Mouse (Mus musculus) midbrain, embryonic 12.5 days (tissue): ENCODE measurements around the gene Pard3b. TPM values are rescaled to one million over a fixed set of nuclear protein-coding genes. Genes with fewer than 3 reads are reported as not detected.

Experiments used
- ATAC-seq: fragments of 200-750 bp; cut with Nextera tagmentation; 2 replicates; pipeline ENCODE4 v1.8.0; 2017; ENCODE audit warnings: low read depth, moderate TSS enrichment, moderate library complexity; ENCODE audit not compliant: low FRiP score
- H3K27ac ChIP-seq: fragments of 300-500 bp; sonication (generic); replicated peaks from 2 replicates; pipeline ENCODE4 v1.5.1; 2016; ENCODE audit warnings: mild to moderate bottlenecking
- H3K27me3 ChIP-seq: fragments of 300-500 bp; sonication (generic); 2 replicates; pipeline ENCODE4 v1.6.1; 2016; ENCODE audit warnings: mild to moderate bottlenecking
- H3K36me3 ChIP-seq: fragments of 300-500 bp; sonication (generic); 2 replicates; pipeline ENCODE4 v1.6.1; 2016
- H3K4me1 ChIP-seq: fragments of 300-500 bp; sonication (generic); 2 replicates; pipeline ENCODE4 v1.6.1; 2016
- H3K4me2 ChIP-seq: fragments of 300-500 bp; sonication (generic); replicated peaks from 2 replicates; pipeline ENCODE4 v1.6.1; 2016; ENCODE audit warnings: mild to moderate bottlenecking, moderate library complexity
- H3K4me3 ChIP-seq: fragments of 300-500 bp; sonication (generic); 2 replicates; pipeline ENCODE4 v1.5.1; 2016; ENCODE audit warnings: mild to moderate bottlenecking
- H3K9ac ChIP-seq: fragments of 300-500 bp; sonication (generic); replicated peaks from 2 replicates; pipeline ENCODE4 v1.6.1; 2016; ENCODE audit warnings: mild to moderate bottlenecking, moderate library complexity
- H3K9me3 ChIP-seq: fragments of 300-500 bp; sonication (generic); 2 replicates; pipeline ENCODE4 v1.6.1; 2016; ENCODE audit warnings: mild to moderate bottlenecking
- WGBS: fragments of 180-500 bp; shearing (Covaris S2); methylation state at CpG from one replicate; pipeline ENCODE4 v1.1.7; 2016; 5-methylcytosine and 5-hydroxymethylcytosine counted together
- polyA plus RNA-seq: library from polyadenylated mRNA; unstranded; fragments of >200 nt; fragmentation: Nextera tagmentation; extraction: Ambion mirVana; gene quantifications from 2 replicates; pipeline ENCODE4 v1.2.1, GENCODE M21; 2016

The Pard3b gene
- polyA plus RNA-seq, 1 experiment from 2014 or later: 18.5 TPM

DNA sequence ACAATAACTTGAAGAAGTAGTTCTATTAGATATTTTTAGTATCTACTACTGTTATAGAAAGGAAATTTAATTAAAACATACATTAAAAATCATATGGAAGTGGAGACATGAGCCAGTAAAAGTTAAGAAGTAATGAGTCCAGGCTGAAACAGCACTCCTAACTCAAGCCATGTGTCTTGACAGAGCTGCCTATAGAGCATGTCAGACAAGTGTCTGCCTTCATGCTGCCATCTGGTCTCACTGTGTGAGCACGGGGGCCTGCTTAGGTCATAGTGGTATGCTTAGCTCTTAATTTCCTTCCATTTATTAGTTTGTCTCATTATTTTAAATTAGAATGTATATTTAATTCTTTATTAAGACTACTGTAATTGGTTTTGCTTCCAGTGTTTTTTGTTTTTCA is 517.3 kb downstream of the Pard3b start:
- no peak overlapping the region for H3K27ac ChIP-seq
- no peaks in the 10 kb centered on the region for H3K4me1 ChIP-seq
- no peak for ATAC-seq
- 79% methylated on average over 1 of the region's 1 CpGs for WGBS
- H3K4me2 ChIP-seq: no peak overlapping the region
- no peaks in the 10 kb centered on the region for H3K36me3 ChIP-seq
- H3K27me3 ChIP-seq: no peaks in the 10 kb centered on the region
- no peak overlapping the region for H3K4me3 ChIP-seq
- no peak overlapping the region for H3K9ac ChIP-seq
- no peaks in the 10 kb centered on the region for H3K9me3 ChIP-seq

- WGBS: 92% methylated on average over 2 of the region's 2 CpGs
- H3K27ac ChIP-seq: no peak overlapping the region
- no peaks in the 10 kb centered on the region for H3K27me3 ChIP-seq
- no peak overlapping the region for H3K9ac ChIP-seq
- no peak for ATAC-seq
- H3K4me2 ChIP-seq: no peak overlapping the region
- no peaks in the 10 kb centered on the region for H3K4me1 ChIP-seq
- no peak overlapping the region for H3K4me3 ChIP-seq
- no peaks in the 10 kb centered on the region for H3K9me3 ChIP-seq
- H3K36me3 ChIP-seq: no peaks in the 10 kb centered on the region
These were observed 521.0 kb downstream of the Pard3b start for GRCm38 (mm10) chr1:62159592-62159991.

DNA sequence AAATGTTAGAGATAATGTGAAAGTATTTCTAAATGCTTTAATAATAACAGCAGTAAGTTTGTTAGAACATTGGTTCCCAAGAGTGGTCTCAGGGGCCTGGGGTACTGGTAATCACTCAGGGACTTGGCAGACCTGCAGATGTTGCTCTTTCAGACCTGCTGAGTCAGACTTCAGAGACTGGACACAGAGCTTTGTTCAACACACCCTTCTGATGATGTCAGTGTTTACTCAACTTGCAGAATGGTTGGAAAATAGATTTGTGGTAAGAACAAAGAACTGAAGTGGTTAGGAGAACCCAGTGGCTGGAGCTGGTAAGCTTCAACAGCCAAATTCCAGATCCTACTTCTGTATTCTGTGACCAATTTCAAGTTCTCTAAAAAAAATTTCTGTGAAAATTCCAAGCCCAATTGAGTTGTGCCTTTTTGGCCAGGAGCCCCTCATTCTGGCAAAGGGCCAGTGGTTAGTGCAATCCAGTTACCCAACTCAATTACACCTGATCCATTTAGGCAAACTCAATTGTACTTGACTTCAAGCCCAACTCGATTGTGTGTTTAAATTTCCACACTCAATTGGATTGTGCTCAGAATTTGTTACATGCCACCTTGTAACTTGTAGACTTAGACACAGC is 536.5 kb downstream of the Pard3b start:
- Histone ChIP-seq H3K9me3 (no peaks in the 10 kb centered on the region), H3K4me1 (peaks cover 5% of the 10 kb centered on the region; the same call in 1 of the 2 replicates), H3K9ac (no peak overlapping the region), H3K36me3 (no peaks in the 10 kb centered on the region), H3K4me3 (no peak overlapping the region), H3K27ac (no peak overlapping the region), H3K4me2 (no peak overlapping the region), H3K27me3 (no peaks in the 10 kb centered on the region)
- 74% methylated on average over 1 of the region's 1 CpGs for WGBS
- ATAC-seq: no peak

GRCm38 (mm10) chr1:62181638-62182037 is 543.0 kb downstream of the Pard3b start:
- Histone ChIP-seq H3K4me2 (peak overlapping the region; percentile 9; the same call in 1 of the 2 replicates), H3K4me1 (peaks cover 15% of the 10 kb centered on the region), H3K36me3 (no peaks in the 10 kb centered on the region), H3K27me3 (no peaks in the 10 kb centered on the region), H3K9ac (no peak overlapping the region), H3K27ac (peak overlapping the region; percentile 65), H3K9me3 (no peaks in the 10 kb centered on the region), H3K4me3 (no peak overlapping the region)
- no peak for ATAC-seq
- 1% methylated on average over 5 of the region's 5 CpGs for WGBS

GRCm38 (mm10) chr1:62182634-62183033 is 544.0 kb downstream of the Pard3b start:
- Histone ChIP-seq H3K4me3 (no peak overlapping the region), H3K9me3 (no peaks in the 10 kb centered on the region), H3K9ac (no peak overlapping the region), H3K4me1 (peaks cover 11% of the 10 kb centered on the region), H3K27me3 (no peaks in the 10 kb centered on the region), H3K36me3 (no peaks in the 10 kb centered on the region), H3K27ac (no peak overlapping the region), H3K4me2 (no peak overlapping the region)
- ATAC-seq: no peak
- 83% methylated on average over 3 of the region's 3 CpGs for WGBS

DNA sequence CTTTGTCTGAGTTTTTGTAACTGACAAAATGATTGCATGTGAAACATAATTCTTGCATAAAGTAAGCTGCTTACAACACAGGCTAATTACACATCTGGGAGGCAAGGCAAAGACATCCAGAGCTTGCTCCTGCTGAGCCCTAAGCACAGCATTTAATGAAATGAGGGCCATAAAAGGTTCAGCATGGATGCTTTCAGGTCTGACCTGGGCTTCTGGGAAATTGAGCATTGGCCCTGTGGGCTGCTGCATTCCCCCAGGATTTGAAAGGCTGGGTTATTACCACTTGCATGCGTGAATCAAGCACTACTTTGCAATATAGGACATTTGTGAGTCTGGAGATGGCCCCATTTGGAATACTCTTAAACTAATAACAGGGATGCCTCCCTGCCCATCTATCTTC is 552.2 kb downstream of the Pard3b start:
- Histone ChIP-seq H3K36me3 (no peaks in the 10 kb centered on the region), H3K27me3 (no peaks in the 10 kb centered on the region), H3K4me1 (peaks cover 6% of the 10 kb centered on the region; the same call in 1 of the 2 replicates), H3K9me3 (no peaks in the 10 kb centered on the region), H3K9ac (no peak overlapping the region), H3K27ac (no peak overlapping the region), H3K4me2 (no peak overlapping the region), H3K4me3 (no peak overlapping the region)
- 41% methylated on average over 1 of the region's 1 CpGs for WGBS
- no peak for ATAC-seq

DNA sequence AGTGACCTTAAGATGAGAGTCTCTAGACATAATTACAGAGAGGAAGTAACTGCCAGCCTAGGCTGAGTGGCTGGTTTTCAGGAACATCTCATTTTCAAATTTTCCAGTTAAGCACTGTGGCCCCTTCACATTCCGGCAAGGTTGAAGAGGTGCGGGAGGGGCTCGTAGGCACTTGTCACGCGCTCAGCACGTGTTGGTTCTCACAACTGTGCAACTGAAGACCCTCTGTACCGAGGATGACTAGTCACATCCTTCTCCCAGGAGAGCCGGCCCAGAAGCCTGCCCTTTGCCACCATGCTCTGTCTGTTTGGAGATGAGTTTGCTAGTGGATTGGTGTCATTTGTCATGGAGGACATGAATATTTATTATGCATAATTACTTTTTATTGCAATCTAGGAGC is 558.9 kb downstream of the Pard3b start:
- Histone ChIP-seq H3K36me3 (no peaks in the 10 kb centered on the region), H3K27me3 (no peaks in the 10 kb centered on the region), H3K4me3 (no peak overlapping the region), H3K27ac (no peak overlapping the region), H3K4me1 (no peaks in the 10 kb centered on the region), H3K4me2 (no peak overlapping the region), H3K9me3 (no peaks in the 10 kb centered on the region), H3K9ac (no peak overlapping the region)
- no peak for ATAC-seq
- 71% methylated on average over 8 of the region's 8 CpGs for WGBS

DNA sequence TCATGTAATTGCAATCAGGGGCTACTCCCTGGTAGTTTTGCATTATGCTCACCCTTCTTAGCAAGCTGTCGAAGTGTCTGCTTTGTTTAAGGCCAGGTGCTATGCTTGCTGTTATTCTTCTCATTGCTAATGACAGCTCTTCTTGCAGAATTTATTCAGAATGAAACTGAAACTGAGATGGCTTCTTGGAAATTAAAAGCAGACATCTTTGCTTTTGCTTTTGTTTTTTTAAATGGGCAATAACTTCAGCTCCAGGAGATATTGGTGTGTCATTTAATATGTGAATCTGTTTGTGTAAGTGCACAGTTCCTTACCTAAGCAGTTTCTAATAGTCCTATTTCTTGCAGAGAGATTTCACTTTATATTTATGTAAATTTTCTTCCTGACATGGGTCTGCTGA is 562.3 kb downstream of the Pard3b start:
- 80% methylated on average over 1 of the region's 1 CpGs for WGBS
- Histone ChIP-seq H3K27ac (no peak overlapping the region), H3K4me1 (no peaks in the 10 kb centered on the region), H3K36me3 (no peaks in the 10 kb centered on the region), H3K27me3 (no peaks in the 10 kb centered on the region), H3K4me2 (no peak overlapping the region), H3K9me3 (no peaks in the 10 kb centered on the region), H3K9ac (no peak overlapping the region), H3K4me3 (no peak overlapping the region)
- no peak for ATAC-seq

DNA sequence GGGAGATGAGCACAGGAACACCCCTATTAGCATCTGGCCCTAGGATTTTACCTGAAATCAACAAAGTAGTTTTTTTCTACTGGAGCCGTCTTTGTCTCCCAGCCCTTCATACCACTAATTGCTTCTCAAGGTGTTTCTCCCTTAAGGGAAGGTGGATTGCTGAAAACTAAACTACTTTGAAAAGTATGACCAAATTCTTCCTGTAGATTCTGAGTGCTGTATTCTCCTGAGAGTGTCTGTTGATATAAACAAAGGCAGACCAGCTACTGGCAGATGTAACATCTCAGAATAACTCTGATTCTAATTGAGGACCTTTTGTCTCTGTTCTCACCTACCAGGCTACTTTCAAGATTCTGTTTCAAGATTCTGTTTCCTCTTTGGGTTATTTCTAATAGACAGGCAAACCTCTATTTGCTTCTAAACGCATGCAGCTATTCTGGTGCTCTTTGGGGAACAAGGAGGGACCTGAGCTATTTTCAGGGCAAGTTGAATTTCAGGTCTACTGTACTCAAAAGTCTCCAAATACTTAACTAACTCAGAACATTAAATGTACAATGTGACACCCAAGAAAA is 563.1 kb downstream of the Pard3b start:
- H3K4me3 ChIP-seq: no peak overlapping the region
- H3K9me3 ChIP-seq: no peaks in the 10 kb centered on the region
- ATAC-seq: no peak
- H3K36me3 ChIP-seq: no peaks in the 10 kb centered on the region
- WGBS: 82% methylated on average over 2 of the region's 2 CpGs
- H3K27me3 ChIP-seq: no peaks in the 10 kb centered on the region
- H3K4me2 ChIP-seq: no peak overlapping the region
- no peak overlapping the region for H3K27ac ChIP-seq
- H3K9ac ChIP-seq: no peak overlapping the region
- no peaks in the 10 kb centered on the region for H3K4me1 ChIP-seq

DNA sequence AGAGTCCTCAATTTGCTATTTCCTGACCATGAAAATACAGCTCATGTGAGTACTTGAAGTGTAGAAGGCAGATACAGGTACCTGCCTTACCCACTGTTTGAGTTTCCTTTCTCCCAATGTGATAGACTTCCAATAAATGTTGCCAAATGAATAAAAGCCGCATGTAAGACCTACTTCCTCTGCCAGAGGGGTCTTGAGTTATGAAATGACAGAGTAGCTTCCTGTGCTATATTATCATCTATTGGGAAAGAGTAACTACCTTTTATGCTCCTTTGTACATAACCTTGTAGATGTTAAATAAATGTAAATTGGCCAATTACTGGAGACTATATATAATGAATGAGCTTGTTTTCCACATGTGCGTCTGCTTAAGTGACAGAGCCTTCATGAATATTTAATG is 574.7 kb downstream of the Pard3b start:
- Histone ChIP-seq H3K36me3 (no peaks in the 10 kb centered on the region), H3K4me3 (no peak overlapping the region), H3K9me3 (no peaks in the 10 kb centered on the region), H3K27me3 (no peaks in the 10 kb centered on the region), H3K4me1 (peaks cover 14% of the 10 kb centered on the region), H3K9ac (no peak overlapping the region), H3K27ac (no peak overlapping the region), H3K4me2 (no peak overlapping the region)
- ATAC-seq: no peak
- 72% methylated on average over 2 of the region's 2 CpGs for WGBS

DNA sequence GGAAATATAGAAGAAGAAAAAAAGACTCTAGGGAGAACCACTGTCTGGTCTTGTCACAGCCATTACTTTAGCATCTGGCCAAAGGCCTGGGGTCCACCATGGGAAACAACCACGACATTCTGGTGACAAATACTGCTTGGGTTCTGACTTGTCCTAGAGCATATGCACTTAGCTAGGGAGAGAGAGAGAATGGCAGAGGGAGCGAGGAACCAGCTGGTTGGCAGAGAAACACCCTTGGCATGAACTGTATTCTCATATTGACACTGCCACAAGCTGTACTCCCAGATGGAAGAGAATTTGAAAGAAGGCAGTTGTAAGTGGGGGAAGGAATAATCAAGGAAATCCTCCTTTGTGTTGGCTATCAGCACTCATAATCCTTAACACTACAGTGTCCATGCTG is 577.2 kb downstream of the Pard3b start:
- Histone ChIP-seq H3K27me3 (no peaks in the 10 kb centered on the region), H3K27ac (no peak overlapping the region), H3K9ac (no peak overlapping the region), H3K9me3 (no peaks in the 10 kb centered on the region), H3K4me2 (no peak overlapping the region), H3K36me3 (no peaks in the 10 kb centered on the region), H3K4me3 (no peak overlapping the region), H3K4me1 (peaks cover 7% of the 10 kb centered on the region; the same call in 1 of the 2 replicates)
- ATAC-seq: no peak
- WGBS: 89% methylated on average over 2 of the region's 2 CpGs

DNA sequence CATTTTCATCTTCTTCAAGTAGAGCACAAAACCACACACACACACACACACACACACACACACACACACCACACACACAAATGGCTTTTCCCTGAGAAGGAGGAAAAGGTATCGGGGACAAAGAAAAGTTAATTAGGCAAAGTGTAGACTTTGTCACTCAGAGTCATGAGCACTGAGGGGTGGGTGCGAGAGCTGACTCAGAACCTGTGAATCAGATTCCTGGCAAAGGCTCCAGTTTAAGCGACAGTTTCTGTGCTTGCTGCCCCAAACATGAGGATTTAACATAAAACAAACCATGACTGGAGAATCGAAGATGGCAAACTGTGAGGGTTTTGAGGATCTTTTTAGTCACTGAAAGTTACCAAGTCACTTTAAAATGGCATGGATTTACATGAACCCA is 577.9 kb downstream of the Pard3b start:
- 86% methylated on average over 4 of the region's 4 CpGs for WGBS
- Histone ChIP-seq H3K4me1 (peaks cover 7% of the 10 kb centered on the region; the same call in 1 of the 2 replicates), H3K4me2 (no peak overlapping the region), H3K27ac (no peak overlapping the region), H3K9ac (no peak overlapping the region), H3K36me3 (no peaks in the 10 kb centered on the region), H3K9me3 (no peaks in the 10 kb centered on the region), H3K27me3 (no peaks in the 10 kb centered on the region), H3K4me3 (no peak overlapping the region)
- ATAC-seq: no peak

DNA sequence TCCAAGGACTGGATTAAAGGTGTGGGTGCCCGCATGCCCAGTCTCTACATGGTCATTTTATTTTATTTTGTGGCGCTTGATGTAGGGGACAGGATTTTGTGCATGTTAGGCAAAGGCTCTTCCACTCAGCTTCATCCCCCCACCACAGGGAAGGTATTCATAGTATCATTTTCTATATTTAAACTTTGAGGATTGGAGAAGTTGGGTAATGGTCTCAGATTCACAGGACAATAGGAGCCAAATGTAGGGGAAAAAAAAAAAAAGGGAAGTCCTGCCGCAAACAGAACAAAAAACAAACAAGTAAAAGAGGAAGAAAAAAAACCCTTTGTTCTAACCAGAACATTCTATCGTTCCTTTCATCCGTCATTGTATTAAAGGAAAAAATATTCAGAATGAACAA is 590.5 kb downstream of the Pard3b start:
- 80% methylated on average over 5 of the region's 5 CpGs for WGBS
- no peak overlapping the region for H3K27ac ChIP-seq
- H3K27me3 ChIP-seq: no peaks in the 10 kb centered on the region
- ATAC-seq: no peak
- H3K4me3 ChIP-seq: no peak overlapping the region
- H3K9me3 ChIP-seq: no peaks in the 10 kb centered on the region
- H3K4me1 ChIP-seq: peaks cover 5% of the 10 kb centered on the region; the same call in 1 of the 2 replicates
- no peaks in the 10 kb centered on the region for H3K36me3 ChIP-seq
- no peak overlapping the region for H3K9ac ChIP-seq
- H3K4me2 ChIP-seq: no peak overlapping the region
